Mouse (Mus musculus) limb, embryonic 10.5 days (tissue): ENCODE data around the gene Ankrd12. TPM values are rescaled to one million over a fixed set of nuclear protein-coding genes. Genes with fewer than 3 reads are reported as not detected.

Experiments
- DNase-seq: peaks from one replicate; pipeline ENCODE4 v3.0.0-alpha.2; 2017; ENCODE audit warnings: low spot score
- H3K27ac ChIP-seq: fragments of 300-500 bp; sonication (generic); 2 replicates; pipeline ENCODE4 v1.5.1; 2016; ENCODE audit warnings: mild to moderate bottlenecking
- H3K27me3 ChIP-seq: fragments of 300-500 bp; sonication (generic); 2 replicates; pipeline ENCODE4 v1.6.1; 2016; ENCODE audit warnings: low read depth, mild to moderate bottlenecking; ENCODE audit not compliant: poor library complexity, severe bottlenecking
- H3K36me3 ChIP-seq: fragments of 300-500 bp; sonication (generic); 2 replicates; pipeline ENCODE4 v1.6.1; 2016; ENCODE audit warnings: mild to moderate bottlenecking, moderate library complexity
- H3K4me1 ChIP-seq: fragments of 300-500 bp; sonication (generic); 2 replicates; pipeline ENCODE4 v1.6.1; 2016
- H3K4me3 ChIP-seq: fragments of 300-500 bp; sonication (generic); 2 replicates; pipeline ENCODE4 v1.5.1; 2016; ENCODE audit warnings: mild to moderate bottlenecking, moderate library complexity
- H3K9me3 ChIP-seq: fragments of 300-500 bp; sonication (generic); replicated peaks from 2 replicates; pipeline ENCODE4 v1.6.1; 2016; ENCODE audit warnings: mild to moderate bottlenecking
- WGBS: fragments of 180-500 bp; shearing (Covaris S2); methylation state at CpG from one replicate; pipeline ENCODE4 v1.1.7; 2016; 5-methylcytosine and 5-hydroxymethylcytosine counted together
- polyA plus RNA-seq: library from polyadenylated mRNA; unstranded; fragments of >200 nt; fragmentation: Nextera tagmentation; extraction: Ambion mirVana; gene quantifications from 2 replicates; pipeline ENCODE4 v1.2.1, GENCODE M21; 2016

Ankrd12 gene
- polyA plus RNA-seq, 1 experiment from 2014 or later = 18.8 TPM

DNA sequence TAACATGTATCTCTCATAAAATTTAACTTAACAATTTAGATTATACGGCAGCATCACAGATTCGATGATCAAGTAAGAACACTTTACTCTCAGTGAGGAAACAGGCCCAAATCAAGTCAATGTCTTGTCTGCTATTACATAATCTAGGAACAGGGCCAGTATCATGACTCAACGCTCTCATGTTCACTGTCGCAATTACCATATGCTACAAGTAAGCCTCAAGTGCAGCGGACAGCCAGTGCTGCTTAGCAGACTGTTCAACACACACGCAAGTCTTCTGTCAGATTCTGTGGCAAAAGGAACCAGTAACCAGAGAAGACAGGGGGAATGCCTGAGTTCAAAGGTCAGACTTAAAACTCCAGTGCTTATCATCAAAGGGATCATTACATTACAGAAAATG lies 145.9 kb downstream of the Ankrd12 start:
- no peaks in the 10 kb centered on the region for H3K27me3 ChIP-seq
- no peaks in the 10 kb centered on the region for H3K4me1 ChIP-seq
- H3K36me3 ChIP-seq = peaks cover 79% of the 10 kb centered on the region
- 81% methylated on average over 6 of the region's 6 CpGs for WGBS
- no peak overlapping the region for H3K27ac ChIP-seq
- no peak for DNase-seq
- no peaks in the 10 kb centered on the region for H3K9me3 ChIP-seq
- H3K4me3 ChIP-seq = no peak overlapping the region

DNA sequence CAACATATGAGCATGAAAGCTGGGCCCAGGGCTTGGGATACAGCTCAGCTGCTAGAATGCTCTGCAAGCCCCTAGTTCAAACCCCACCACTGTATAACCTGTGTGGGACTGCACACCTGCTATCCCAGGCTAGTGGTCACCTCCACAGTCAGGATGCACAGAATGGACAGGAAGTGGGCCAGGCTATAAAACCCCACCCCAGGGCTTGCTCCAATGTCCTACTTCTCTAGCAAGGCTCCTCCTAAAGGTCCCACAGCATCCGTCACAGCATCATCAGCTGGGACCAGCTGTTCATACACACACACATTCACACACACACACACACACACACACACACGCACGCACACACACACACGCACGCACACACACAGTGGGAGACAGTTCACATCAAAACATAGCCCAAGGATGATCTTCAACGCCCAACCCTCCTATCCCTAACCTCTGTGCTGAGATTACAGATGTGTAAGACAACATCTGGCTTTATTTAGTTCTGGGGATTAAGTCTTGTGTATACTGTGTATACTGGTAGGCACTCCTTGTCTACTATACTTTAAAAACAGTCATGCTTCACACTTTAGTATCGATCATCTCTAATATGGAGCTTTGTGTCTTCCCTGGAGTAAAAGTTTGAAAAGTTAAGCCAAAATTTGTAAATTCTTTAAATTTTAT lies 146.6 kb downstream of the Ankrd12 start:
- Histone ChIP-seq H3K4me1 (no peaks in the 10 kb centered on the region), H3K27me3 (no peaks in the 10 kb centered on the region), H3K4me3 (no peak overlapping the region), H3K9me3 (no peaks in the 10 kb centered on the region), H3K36me3 (peaks cover 80% of the 10 kb centered on the region), H3K27ac (no peak overlapping the region)
- 87% methylated on average over 7 of the region's 7 CpGs for WGBS
- DNase-seq = no peak

DNA sequence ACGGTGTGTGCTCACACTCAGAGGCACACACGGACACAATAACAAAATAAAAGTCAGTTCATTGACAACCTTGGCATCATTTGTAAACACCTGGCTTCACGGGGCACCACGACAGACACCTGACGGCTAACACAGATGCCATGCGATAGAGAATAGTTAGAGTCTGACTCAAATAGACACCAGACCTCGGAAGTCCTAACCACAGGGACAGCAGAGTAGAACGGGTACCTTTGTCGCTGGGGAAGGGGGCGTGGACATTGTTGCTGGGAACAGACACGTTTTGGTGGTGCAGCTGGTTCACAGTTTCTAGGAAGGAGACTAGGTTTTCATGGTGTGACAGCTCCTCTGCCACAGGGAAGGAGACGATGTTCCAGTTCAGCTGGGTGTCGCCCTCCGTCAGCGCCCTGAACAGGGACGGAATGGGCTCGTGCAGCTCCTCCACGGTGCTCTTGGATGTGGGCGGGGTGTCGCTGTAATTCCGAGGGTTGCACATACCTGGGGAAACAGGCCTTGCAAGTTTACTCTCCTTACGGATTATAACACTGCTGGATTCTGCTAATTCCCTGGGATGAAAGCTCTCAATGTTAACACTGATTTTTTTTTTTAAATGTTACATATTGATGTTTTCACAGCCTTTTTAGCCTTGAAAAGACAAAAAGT lies 147.4 kb downstream of the Ankrd12 start:
- peaks cover 80% of the 10 kb centered on the region for H3K36me3 ChIP-seq
- WGBS = 89% methylated on average over 22 of the region's 22 CpGs

DNA sequence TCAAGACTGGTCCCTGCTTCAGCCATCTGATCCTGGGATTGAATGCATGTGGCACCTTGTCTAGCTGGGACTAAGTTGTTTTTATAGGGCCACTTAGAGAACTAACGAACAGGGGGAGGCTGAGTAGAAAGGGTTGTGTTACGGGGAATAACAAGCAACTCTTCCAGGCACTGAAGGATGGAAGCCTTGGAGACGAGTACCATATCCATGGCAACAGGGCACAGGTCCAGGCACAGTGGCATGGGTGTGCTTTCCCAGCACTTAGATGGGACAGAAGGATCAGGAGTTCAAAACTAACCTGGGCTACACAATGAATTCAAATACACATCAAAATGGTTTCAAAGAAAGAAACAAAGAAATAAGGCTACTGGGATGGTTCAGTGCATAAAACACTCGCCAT lies 149.8 kb downstream of the Ankrd12 start:
- H3K36me3 ChIP-seq = peaks cover 78% of the 10 kb centered on the region
- H3K27me3 ChIP-seq = no peaks in the 10 kb centered on the region
- WGBS = 75% methylated on average over 4 of the region's 4 CpGs
- DNase-seq = no peak
- H3K9me3 ChIP-seq = no peaks in the 10 kb centered on the region
- no peaks in the 10 kb centered on the region for H3K4me1 ChIP-seq
- H3K4me3 ChIP-seq = no peak overlapping the region
- no peak overlapping the region for H3K27ac ChIP-seq

More for the DNA sequence above, 147.4 kb downstream of the Ankrd12 start:
- no peaks in the 10 kb centered on the region for H3K27me3 ChIP-seq
- H3K9me3 ChIP-seq = no peaks in the 10 kb centered on the region
- no peak for DNase-seq
- no peak overlapping the region for H3K4me3 ChIP-seq
- H3K27ac ChIP-seq = no peak overlapping the region
- no peaks in the 10 kb centered on the region for H3K4me1 ChIP-seq

DNA sequence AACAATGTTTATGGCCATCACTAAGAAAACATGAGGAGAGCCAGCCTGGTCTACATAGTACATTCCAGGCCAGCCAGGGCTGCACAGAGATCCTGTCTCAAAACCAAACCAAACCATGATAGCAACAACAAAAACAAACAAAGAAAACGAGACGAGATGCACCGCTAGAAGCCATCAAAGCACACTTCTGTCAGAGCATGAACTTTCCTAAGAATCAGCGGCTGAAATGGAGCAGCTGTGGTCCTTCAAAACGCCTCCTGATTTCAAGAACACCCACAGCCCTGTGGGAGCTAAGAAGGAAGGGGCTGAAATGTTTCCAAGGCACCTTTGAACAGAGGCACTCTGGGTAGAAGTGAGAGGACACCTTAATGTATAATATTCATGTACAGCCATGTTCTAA lies 152.7 kb downstream of the Ankrd12 start:
- 77% methylated on average over 5 of the region's 5 CpGs for WGBS
- peaks cover 84% of the 10 kb centered on the region for H3K36me3 ChIP-seq

DNA sequence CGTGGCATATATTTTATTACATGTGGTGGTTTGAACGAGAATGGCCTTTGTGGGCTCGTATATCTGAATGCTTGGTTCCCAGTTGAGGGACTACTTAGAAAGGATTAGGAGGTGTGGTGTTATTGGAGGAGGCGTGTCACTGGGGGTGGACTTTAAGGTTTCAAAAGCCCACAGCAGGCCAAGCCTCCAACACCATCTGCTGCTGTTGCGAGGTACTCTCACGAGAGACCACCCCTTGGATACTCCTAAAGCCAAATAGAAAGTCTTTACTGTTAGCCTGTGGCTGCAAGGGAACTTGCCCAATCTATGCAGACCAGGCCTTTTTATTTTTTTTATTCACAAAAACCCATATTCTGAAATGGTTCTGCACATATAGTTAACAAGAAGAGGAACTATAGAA lies 154.9 kb downstream of the Ankrd12 start:
- Histone ChIP-seq H3K4me1 (no peaks in the 10 kb centered on the region), H3K27me3 (no peaks in the 10 kb centered on the region), H3K4me3 (no peak overlapping the region), H3K36me3 (peaks cover 71% of the 10 kb centered on the region), H3K9me3 (no peaks in the 10 kb centered on the region), H3K27ac (no peak overlapping the region)
- DNase-seq = no peak
- WGBS = 89% methylated on average over 6 of the region's 6 CpGs

More for the DNA sequence above, 152.7 kb downstream of the Ankrd12 start:
- H3K9me3 ChIP-seq = no peaks in the 10 kb centered on the region
- no peak for DNase-seq
- H3K4me1 ChIP-seq = no peaks in the 10 kb centered on the region
- H3K27me3 ChIP-seq = no peaks in the 10 kb centered on the region
- H3K27ac ChIP-seq = no peak overlapping the region
- H3K4me3 ChIP-seq = no peak overlapping the region

DNA sequence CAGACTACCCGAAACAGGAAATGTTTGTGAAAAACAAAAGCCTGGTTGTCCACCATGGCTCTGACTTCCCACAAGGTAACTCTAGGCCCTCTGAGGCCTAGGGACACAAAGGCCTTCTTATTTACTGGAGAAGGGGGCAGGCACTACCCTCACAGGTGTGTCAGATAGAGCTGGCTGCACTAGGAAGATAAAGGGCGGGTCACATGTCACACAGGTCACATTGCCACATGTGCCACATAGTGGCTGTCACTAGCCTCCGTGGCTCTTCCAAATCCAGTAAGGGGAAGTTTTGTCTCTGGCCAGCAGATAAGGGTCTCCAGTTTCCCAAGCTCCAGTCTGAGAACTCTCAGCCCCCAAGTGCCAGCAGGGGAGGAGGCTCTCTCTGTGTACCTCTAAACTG lies 157.7 kb downstream of the Ankrd12 start:
- Histone ChIP-seq H3K4me1 (peaks cover 2% of the 10 kb centered on the region), H3K4me3 (no peak overlapping the region), H3K36me3 (peaks cover 45% of the 10 kb centered on the region), H3K9me3 (no peaks in the 10 kb centered on the region), H3K27ac (no peak overlapping the region), H3K27me3 (no peaks in the 10 kb centered on the region)
- 83% methylated on average over 3 of the region's 3 CpGs for WGBS
- DNase-seq = no peak

DNA sequence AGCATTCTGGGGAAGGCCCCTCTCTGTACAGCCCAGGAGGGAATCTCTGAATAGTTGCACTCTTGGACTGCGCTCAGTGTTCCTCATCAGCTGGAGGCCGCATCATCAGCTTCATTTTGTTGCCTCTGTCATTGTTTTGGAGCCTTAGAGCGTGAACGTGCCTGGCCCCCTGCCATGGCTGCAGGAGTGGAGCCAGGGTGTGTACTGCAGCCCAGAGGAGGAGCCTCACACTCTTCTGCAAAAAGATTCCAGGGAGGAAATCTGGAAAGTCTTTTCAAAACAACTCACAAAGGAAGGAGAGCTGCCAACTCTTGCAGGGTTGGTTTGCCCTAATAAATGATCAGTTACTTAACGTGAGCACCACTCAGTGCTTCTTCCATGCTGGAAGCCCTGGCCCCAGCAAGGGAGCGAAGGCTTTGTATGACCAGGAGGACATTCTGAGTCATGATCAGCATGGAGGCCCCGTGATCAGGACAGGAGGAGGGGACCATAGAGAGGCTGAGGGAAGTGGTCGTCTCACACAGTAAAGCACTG lies 160.7 kb downstream of the Ankrd12 start:
- peaks cover 12% of the 10 kb centered on the region for H3K4me1 ChIP-seq
- H3K36me3 ChIP-seq = peaks cover 18% of the 10 kb centered on the region
- no peak for DNase-seq
- H3K27me3 ChIP-seq = no peaks in the 10 kb centered on the region
- WGBS = 77% methylated on average over 8 of the region's 8 CpGs
- no peaks in the 10 kb centered on the region for H3K9me3 ChIP-seq
- no peak overlapping the region for H3K4me3 ChIP-seq
- no peak overlapping the region for H3K27ac ChIP-seq

Other genes starting within 250 kb of the Ankrd12 start
- 53.4 and 64.7 TPM in 2 replicates for gene Ralbp1, start 191.3 kb downstream of the Ankrd12 start, polyA plus RNA-seq
- gene Twsg1, start 125.9 kb downstream of the Ankrd12 start, polyA plus RNA-seq = 83.6 and 109 TPM in 2 replicates
- gene Ndufv2, start 24.5 kb upstream of the Ankrd12 start, polyA plus RNA-seq = 327 and 329 TPM in 2 replicates
- 34.8 and 40.4 TPM in 2 replicates for gene Washc1, start 34.5 kb upstream of the Ankrd12 start, polyA plus RNA-seq
- gene Ddx11, start 46.4 kb upstream of the Ankrd12 start, polyA plus RNA-seq = 38.6 and 41.6 TPM in 2 replicates